Mouse (Mus musculus): ENCODE results near the gene Rab37.

- TF ChIP-seq CTCF (conservative IDR thresholded peaks at IDR 0.05; ENCODE audit: low read length) (no peak), POU5F1 (IDR thresholded peaks at IDR 0.05; ENCODE audit: borderline replicate concordance, low read length) (no peak), NANOG (IDR thresholded peaks at IDR 0.05; ENCODE audit: borderline replicate concordance, low read length) (no peak)
Observed at GRCm38 (mm10) chr11:115187693-115188092, 96.5 kb downstream of the Rab37 start, which contains the start of gene Nat9.

Measured in E14TG2a.4 (cell line).